Mouse (Mus musculus) forelimb bud, embryonic 11.5 days (tissue): Measurements from ENCODE around the gene Aspg.
A peak's percentile ranks its signal among the peaks of the same experiment; 100 is the strongest.

Experiments used
- DNase-seq: peaks from one replicate; pipeline ENCODE4 v3.0.0-alpha.2; 2012; ENCODE audit warnings: low read depth, low spot score

Gene Aspg

GRCm38 (mm10) chr12:112106541-112106971 is at the start of gene Aspg:
TSS of gene Aspg (plus strand) at chr12:112106679.
- DNase-seq: peak; percentile 47

GRCm38 (mm10) chr12:112077651-112078050 is 28.8 kb upstream of the Aspg start:
- DNase-seq: peak; percentile 65

GRCm38 (mm10) chr12:112079911-112080310 is 26.6 kb upstream of the Aspg start:
- DNase-seq: no peak

GRCm38 (mm10) chr12:112080911-112081310 is 25.6 kb upstream of the Aspg start:
- no peak for DNase-seq

- DNase-seq: no peak
These were observed 24.2 kb upstream of the Aspg start for GRCm38 (mm10) chr12:112082241-112082640.

GRCm38 (mm10) chr12:112086250-112086649 is 20.2 kb upstream of the Aspg start:
- DNase-seq: no peak

- DNase-seq: no peak
These were observed 19.8 kb upstream of the Aspg start for GRCm38 (mm10) chr12:112086726-112087125.

GRCm38 (mm10) chr12:112088609-112089324 is 17.7 kb upstream of the Aspg start:
- DNase-seq: no peak

- DNase-seq: peak; percentile 76
These were observed 15.4 kb upstream of the Aspg start for GRCm38 (mm10) chr12:112091054-112091453.

- DNase-seq: no peak
These were observed 12.1 kb upstream of the Aspg start for GRCm38 (mm10) chr12:112094261-112094880.

- DNase-seq: no peak
These were observed 10.3 kb upstream of the Aspg start for GRCm38 (mm10) chr12:112096051-112096732.

- no peak for DNase-seq
These were observed 9.8 kb upstream of the Aspg start for GRCm38 (mm10) chr12:112096733-112097117.

GRCm38 (mm10) chr12:112100106-112100505 is 6.4 kb upstream of the Aspg start:
- DNase-seq: no peak

- DNase-seq: no peak
These were observed 5.4 kb upstream of the Aspg start for GRCm38 (mm10) chr12:112101045-112101444.

- DNase-seq: no peak
These were observed 3.3 kb upstream of the Aspg start for GRCm38 (mm10) chr12:112103179-112103578.

- DNase-seq: no peak
These were observed 1.6 kb upstream of the Aspg start for GRCm38 (mm10) chr12:112104890-112105289.

- DNase-seq: no peak
These were observed 1.2 kb downstream of the Aspg start for GRCm38 (mm10) chr12:112107685-112108084.

GRCm38 (mm10) chr12:112108696-112109445 is 2.4 kb downstream of the Aspg start:
- no peak for DNase-seq

- no peak for DNase-seq
These were observed 3.2 kb downstream of the Aspg start for GRCm38 (mm10) chr12:112109701-112110100.

GRCm38 (mm10) chr12:112111323-112111722 is 4.8 kb downstream of the Aspg start:
- no peak for DNase-seq

- DNase-seq: no peak
These were observed 5.8 kb downstream of the Aspg start for GRCm38 (mm10) chr12:112112235-112112634.
